Mouse (Mus musculus) erythroblast, embryonic 14.5 days (primary cell): ENCODE measurements around the gene Nup160.

Experiments used
- GATA1 ChIP-seq: IDR thresholded peaks from 2 replicates; pipeline ENCODE4 v1.6.1; 2012; ENCODE audit warnings: low read length, inconsistent platforms, mixed read lengths
- TAL1 ChIP-seq: IDR thresholded peaks from 3 replicates; pipeline ENCODE4 v1.6.1; 2012; ENCODE audit warnings: low read length, inconsistent platforms, mixed read lengths

DNA sequence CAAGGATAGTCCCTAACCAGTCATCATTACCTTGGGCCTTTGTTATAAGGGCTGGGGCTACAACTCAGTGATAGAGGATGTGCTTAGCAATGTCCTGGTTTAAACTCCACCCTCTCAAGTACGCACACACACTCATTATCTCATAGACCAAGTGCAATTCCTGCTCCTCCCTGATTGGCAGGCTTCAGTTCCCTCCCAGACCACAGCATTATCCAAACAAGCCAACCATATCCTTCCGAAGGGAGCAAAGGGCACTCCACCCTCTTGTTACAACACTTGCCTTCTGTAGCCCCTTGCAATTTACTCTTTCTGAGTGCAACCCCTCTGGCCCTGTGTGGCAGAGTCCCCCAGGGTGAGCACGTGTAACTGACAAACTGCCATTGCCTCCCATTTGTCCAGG lies 15.6 kb upstream of the Nup160 start:
- TF ChIP-seq GATA1 (no peak), TAL1 (peak; percentile 43; the same call in 1 of the 3 replicates)
